Mouse (Mus musculus) cortical plate, adult 2 months (tissue): ENCODE measurements around the gene Eva1b.

Experiments used
- CTCF ChIP-seq: fragments of 200-500 bp; IDR thresholded peaks from 2 replicates; pipeline ENCODE4 v1.5.1; 2011; ENCODE audit warnings: mild to moderate bottlenecking, control low read depth, low read length; ENCODE audit not compliant: insufficient read depth; ENCODE audit errors: extremely low read depth
- POLR2A ChIP-seq: fragments of 200-500 bp; IDR thresholded peaks from 2 replicates; pipeline ENCODE4 v1.6.1; 2011; ENCODE audit warnings: mild to moderate bottlenecking, low read length, control low read depth; ENCODE audit not compliant: insufficient read depth; ENCODE audit errors: extremely low read depth

DNA sequence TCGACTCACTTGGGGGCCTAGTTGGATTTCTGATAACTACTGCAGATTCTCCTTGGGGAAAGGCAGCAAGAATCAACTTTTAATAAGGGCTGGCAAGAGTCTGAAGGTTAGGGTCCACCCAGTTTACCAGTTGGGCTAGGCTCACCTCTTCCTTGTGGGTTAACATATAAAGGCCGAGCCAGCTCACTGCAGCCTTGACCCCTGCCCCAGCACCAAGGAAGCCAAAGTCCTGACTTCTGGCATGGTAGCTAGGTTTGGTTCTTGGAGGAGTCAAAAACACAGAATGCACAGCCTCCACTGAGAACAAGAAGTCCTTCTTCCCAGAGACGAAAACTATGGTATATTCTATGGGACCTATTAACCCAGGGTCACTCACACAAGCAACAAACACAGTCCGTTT is 16.1 kb downstream of the Eva1b start:
- TF ChIP-seq CTCF (no peak), POLR2A (no peak)
